Mouse (Mus musculus): ENCODE measurements around the gene Gprc5a. TPM values are rescaled to one million over a fixed set of nuclear protein-coding genes. Genes with fewer than 3 reads are reported as not detected.

Gene Gprc5a
- polyA plus RNA-seq, 1 experiment from 2014 or later: 9.1 TPM

Other genes with a start within 250 kb of the Gprc5a start
- 2.3 and 2.4 TPM in 2 replicates for gene Crebl2, start 235.5 kb upstream of the Gprc5a start, polyA plus RNA-seq (2014; fragmentation: Nextera tagmentation; extraction: Ambion mirVana)
- 10.7 and 11.1 TPM in 2 replicates for gene Gpr19, start 167.1 kb upstream of the Gprc5a start, polyA plus RNA-seq (2014; fragmentation: Nextera tagmentation; extraction: Ambion mirVana)
- 15.8 and 16.0 TPM in 2 replicates for gene Cdkn1b, start 145.2 kb upstream of the Gprc5a start, polyA plus RNA-seq (2014; fragmentation: Nextera tagmentation; extraction: Ambion mirVana)
- gene Apold1, start 83.9 kb upstream of the Gprc5a start, polyA plus RNA-seq (2014; fragmentation: Nextera tagmentation; extraction: Ambion mirVana): 3.2 and 3.9 TPM in 2 replicates
- 103 and 115 TPM in 2 replicates for gene Ddx47, start 54.0 kb upstream of the Gprc5a start, polyA plus RNA-seq (2014; fragmentation: Nextera tagmentation; extraction: Ambion mirVana)
- gene Gprc5d, start 52.6 kb downstream of the Gprc5a start, polyA plus RNA-seq (2014; fragmentation: Nextera tagmentation; extraction: Ambion mirVana): not detected in 2 replicates
- 40.8 and 42.4 TPM in 2 replicates for gene Fam234b, start 132.3 kb downstream of the Gprc5a start, polyA plus RNA-seq (2014; fragmentation: Nextera tagmentation; extraction: Ambion mirVana)
- 13.9 and 14.7 TPM in 2 replicates for gene Hebp1, start 132.4 kb downstream of the Gprc5a start, polyA plus RNA-seq (2014; fragmentation: Nextera tagmentation; extraction: Ambion mirVana)
- 0.70 and 1.6 TPM in 2 replicates for gene Gsg1, start 188.7 kb downstream of the Gprc5a start, polyA plus RNA-seq (2014; fragmentation: Nextera tagmentation; extraction: Ambion mirVana)
- 0.13 and 0.32 TPM in 2 replicates for gene Pbp2, start 244.8 kb downstream of the Gprc5a start, polyA plus RNA-seq (2014; fragmentation: Nextera tagmentation; extraction: Ambion mirVana)